Mouse (Mus musculus) stomach, adult 2 months (tissue): ENCODE measurements around the gene H2-Aa. TPM values are rescaled to one million over a fixed set of nuclear protein-coding genes. Genes with fewer than 3 reads are reported as not detected.

Experiments used
- polyA plus RNA-seq: library from polyadenylated mRNA; depleted of rRNA; stranded (reverse); fragments of >200 nt; gene quantifications from 2 replicates; pipeline ENCODE4 v1.2.3, GENCODE M21; 2012; rRNA removed

Gene H2-Aa
- 56.6 and 93.6 TPM in 2 replicates for polyA plus RNA-seq

DNA sequence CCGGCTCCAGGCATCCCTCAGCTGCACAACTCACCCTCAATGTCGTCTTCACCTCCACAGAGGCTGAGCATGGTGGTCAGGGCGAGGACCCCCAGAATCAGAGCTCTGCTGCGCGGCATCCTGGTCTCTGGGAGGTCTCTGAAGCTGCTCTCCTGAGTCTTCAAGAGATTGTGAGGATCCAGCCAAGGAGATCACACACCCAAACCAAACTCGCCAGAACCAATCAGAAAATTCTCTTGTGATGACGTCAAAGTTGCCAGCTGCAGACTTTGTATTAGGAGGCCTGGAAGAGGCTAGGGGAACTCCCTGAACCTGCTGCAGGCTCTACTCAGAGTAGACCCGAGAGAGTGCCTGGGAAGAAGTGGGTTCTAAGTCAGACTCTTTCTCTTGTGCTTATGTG, at the start of gene H2-Aa:
Gene H2-Aa (minus strand): TSS at position 176 of the 400 bp plus-strand sequence.

GRCm38 (mm10) chr17:34325436-34325835, 37.8 kb upstream of the H2-Aa start, which contains the start of gene H2-Eb2:
H2-Eb2 (plus strand) TSS chr17:34325665.

DNA sequence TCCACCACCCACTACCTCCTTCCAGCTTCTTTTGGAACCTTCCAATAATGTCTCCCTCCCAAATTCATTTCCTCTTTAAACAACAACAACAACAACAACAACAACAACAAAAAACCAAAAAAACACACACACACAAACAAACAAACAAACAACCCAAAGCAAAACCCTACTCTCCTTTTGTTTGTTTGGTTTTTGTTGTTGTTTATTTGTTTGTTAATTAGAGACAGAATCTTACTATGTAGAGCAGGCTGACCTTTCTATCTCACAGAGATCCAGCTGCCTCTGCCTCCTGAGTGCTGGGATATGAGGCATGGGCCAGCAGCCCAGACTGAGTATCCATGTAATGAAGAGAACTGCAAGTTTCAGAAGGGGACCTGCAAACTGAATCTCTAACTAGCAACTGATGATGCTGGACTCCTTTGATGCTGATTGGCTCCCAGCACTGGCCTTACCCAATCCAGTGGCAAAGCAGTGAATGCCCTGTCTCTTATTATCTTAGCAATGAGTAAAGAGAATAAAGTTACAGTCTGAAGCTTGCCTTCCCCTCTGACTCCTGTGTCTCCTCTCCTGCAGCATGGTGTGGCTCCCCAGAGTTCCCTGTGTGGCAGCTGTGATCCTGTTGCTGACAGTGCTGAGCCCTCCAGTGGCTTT, 17.9 kb upstream of the H2-Aa start, which contains the start of gene H2-Eb1:
Gene H2-Eb1 (plus strand): TSS at position 488 of the 651 bp plus-strand sequence.

GRCm38 (mm10) chr17:34257594-34258375, 29.8 kb downstream of the H2-Aa start, which contains the start of gene H2-Ab1:
H2-Ab1 (plus strand) TSS chr17:34257689.

GRCm38 (mm10) chr17:34238706-34239105, 48.9 kb downstream of the H2-Aa start, which contains the start of gene H2-Ob:
H2-Ob (plus strand) TSS chr17:34238903.

Other genes with a start within 250 kb of the H2-Aa start
- 1.1 and 2.3 TPM in 2 replicates for gene Col11a2, start 248.4 kb downstream of the H2-Aa start, polyA plus RNA-seq
- 0.70 and 4.2 TPM in 2 replicates for gene H2-Oa, start 195.5 kb downstream of the H2-Aa start, polyA plus RNA-seq
- 11.1 and 18.4 TPM in 2 replicates for gene H2-DMa, start 168.3 kb downstream of the H2-Aa start, polyA plus RNA-seq
- gene Brd2, start 165.2 kb downstream of the H2-Aa start, polyA plus RNA-seq, result 49.0 and 51.3 TPM in 2 replicates
- gene H2-DMb2, start 144.5 kb downstream of the H2-Aa start, polyA plus RNA-seq, result 1.7 and 3.5 TPM in 2 replicates
- 15.8 and 34.6 TPM in 2 replicates for gene H2-DMb1, start 134.8 kb downstream of the H2-Aa start, polyA plus RNA-seq
- gene Tap1, start 100.3 kb downstream of the H2-Aa start, polyA plus RNA-seq, result 9.8 and 12.1 TPM in 2 replicates
- gene Psmb9, start 100.1 kb downstream of the H2-Aa start, polyA plus RNA-seq, result 13.9 and 19.6 TPM in 2 replicates
- 12.2 and 14.1 TPM in 2 replicates for gene Psmb8, start 90.1 kb downstream of the H2-Aa start, polyA plus RNA-seq
- gene Tap2, start 84.3 kb downstream of the H2-Aa start, polyA plus RNA-seq, result 13.4 and 13.7 TPM in 2 replicates
- gene H2-Ob, start 48.9 kb downstream of the H2-Aa start, polyA plus RNA-seq, result 0.40 and 0.88 TPM in 2 replicates
- gene H2-Ab1, start 30.1 kb downstream of the H2-Aa start, polyA plus RNA-seq, result 153 and 391 TPM in 2 replicates
- gene H2-Eb1, start 18.0 kb upstream of the H2-Aa start, polyA plus RNA-seq, result 28.3 and 43.9 TPM in 2 replicates
- gene H2-Eb2, start 37.8 kb upstream of the H2-Aa start, polyA plus RNA-seq, result not detected in 2 replicates
- gene Btnl2, start 67.0 kb upstream of the H2-Aa start, polyA plus RNA-seq, result 0.03 and 0.19 TPM in 2 replicates
- 0.12 TPM in 1 of 2 replicates, not detected in the other for gene Btnl1, start 89.3 kb upstream of the H2-Aa start, polyA plus RNA-seq
- gene BC051142, start 111.0 kb upstream of the H2-Aa start, polyA plus RNA-seq, result 0.17 TPM in 1 of 2 replicates, not detected in the other
- gene Btnl4, start 189.5 kb upstream of the H2-Aa start, polyA plus RNA-seq, result 1.1 and 1.3 TPM in 2 replicates
- gene Btnl6, start 229.5 kb upstream of the H2-Aa start, polyA plus RNA-seq, result 0.04 TPM in 1 of 2 replicates, not detected in the other